Mouse (Mus musculus) central nervous system, embryonic 14 days (tissue): ENCODE results near the gene Znrf2. TPM values are rescaled to one million over a fixed set of nuclear protein-coding genes. Genes with fewer than 3 reads are reported as not detected.

Experiments
- polyA plus RNA-seq: library from polyadenylated mRNA; depleted of rRNA; stranded (reverse); fragments of >200 nt; gene quantifications from 2 replicates; pipeline ENCODE4 v1.2.3, GENCODE M21; 2012; rRNA removed

Znrf2 gene
- polyA plus RNA-seq, result 15.2 and 21.7 TPM in 2 replicates

DNA sequence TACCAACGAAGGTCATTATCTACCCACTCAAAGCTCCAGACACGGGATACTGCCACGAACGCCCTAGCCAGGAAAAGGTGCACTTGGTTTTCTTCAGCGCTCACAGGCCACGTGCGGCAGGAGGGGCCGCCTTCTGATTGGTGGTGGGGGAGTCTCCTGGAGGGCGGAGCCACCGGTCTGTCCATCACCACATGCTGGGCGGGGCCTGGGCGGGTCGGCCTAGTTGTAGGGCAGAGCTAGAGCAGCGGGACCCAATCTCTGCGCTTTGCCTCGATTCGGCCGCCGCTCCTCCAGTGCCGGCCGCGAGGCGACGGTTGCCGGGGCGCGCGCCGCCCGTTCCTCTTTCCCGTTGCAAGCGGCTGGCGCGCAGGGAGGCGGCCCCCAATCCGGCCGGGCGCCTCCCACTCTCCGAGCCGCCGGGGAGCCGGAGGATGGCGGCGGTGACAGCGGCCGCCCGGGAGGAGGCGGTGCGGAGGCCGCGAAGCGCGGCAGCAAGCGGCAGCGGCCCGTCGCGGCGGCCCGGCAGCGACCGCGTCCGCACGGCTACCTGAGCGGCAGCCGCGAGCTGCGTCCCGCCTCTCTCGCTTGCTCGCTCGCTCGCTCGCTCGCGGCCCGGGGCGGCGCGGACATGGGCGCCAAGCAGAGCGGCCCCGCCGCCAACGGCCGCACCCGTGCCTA, at the start of gene Znrf2:
TSS of gene Znrf2 (plus strand) at position 529 of the 678 bp plus-strand sequence.

Other genes with a start within 250 kb of the Znrf2 start
- gene Plekha8, start 221.8 kb upstream of the Znrf2 start, polyA plus RNA-seq, result 13.8 and 14.7 TPM in 2 replicates
- 13.2 and 23.7 TPM in 2 replicates for gene Fkbp14, start 219.6 kb upstream of the Znrf2 start, polyA plus RNA-seq
- gene Mturn, start 135.3 kb upstream of the Znrf2 start, polyA plus RNA-seq, result 51.5 and 60.0 TPM in 2 replicates
- gene Nod1, start 155.7 kb downstream of the Znrf2 start, polyA plus RNA-seq, result 3.9 and 4.8 TPM in 2 replicates
- 6.3 and 7.3 TPM in 2 replicates for gene Ggct, start 176.0 kb downstream of the Znrf2 start, polyA plus RNA-seq
- gene Gars, start 221.1 kb downstream of the Znrf2 start, polyA plus RNA-seq, result 119 and 128 TPM in 2 replicates